Mouse (Mus musculus) embryonic facial prominence, embryonic 13.5 days (tissue): Measurements from ENCODE around the gene Cers1. TPM values are rescaled to one million over a fixed set of nuclear protein-coding genes. Genes with fewer than 3 reads are reported as not detected.

Experiments used
- ATAC-seq: fragments of 200-750 bp; cut with Nextera tagmentation; 2 replicates; pipeline ENCODE4 v1.8.0; 2017; ENCODE audit warnings: low read depth; ENCODE audit not compliant: insufficient number of reproducible peaks, insufficient read depth, low FRiP score, low TSS enrichment
- H3K27ac ChIP-seq: fragments of 300-500 bp; sonication (generic); 2 replicates; pipeline ENCODE4 v1.5.1; 2015; ENCODE audit warnings: moderate library complexity, mild to moderate bottlenecking, inconsistent platforms
- H3K27me3 ChIP-seq: fragments of 300-500 bp; sonication (generic); 2 replicates; pipeline ENCODE4 v1.6.1; 2015; ENCODE audit warnings: mild to moderate bottlenecking, inconsistent platforms
- H3K36me3 ChIP-seq: fragments of 300-500 bp; sonication (generic); 2 replicates; pipeline ENCODE4 v1.6.1; 2015; ENCODE audit warnings: mild to moderate bottlenecking, inconsistent platforms
- H3K4me1 ChIP-seq: fragments of 300-500 bp; sonication (generic); 2 replicates; pipeline ENCODE4 v1.6.1; 2015; ENCODE audit warnings: inconsistent platforms
- H3K4me2 ChIP-seq: fragments of 300-500 bp; sonication (generic); 2 replicates; pipeline ENCODE4 v1.6.1; 2015; ENCODE audit warnings: moderate library complexity, mild to moderate bottlenecking, inconsistent platforms
- H3K4me3 ChIP-seq: fragments of 300-500 bp; sonication (generic); 2 replicates; pipeline ENCODE4 v1.5.1; 2015; ENCODE audit warnings: mild to moderate bottlenecking, inconsistent platforms
- H3K9ac ChIP-seq: fragments of 300-500 bp; sonication (generic); 2 replicates; pipeline ENCODE4 v1.6.1; 2015; ENCODE audit warnings: mild to moderate bottlenecking, inconsistent platforms
- H3K9me3 ChIP-seq: fragments of 300-500 bp; sonication (generic); 2 replicates; pipeline ENCODE4 v1.6.1; 2016; ENCODE audit warnings: inconsistent platforms
- WGBS: fragments of 180-500 bp; shearing (Covaris S2); methylation state at CpG from one replicate; pipeline ENCODE4 v1.1.7; 2015; ENCODE audit warnings: mixed read lengths; 5-methylcytosine and 5-hydroxymethylcytosine counted together
- polyA plus RNA-seq: library from polyadenylated mRNA; unstranded; fragments of >200 nt; fragmentation: Nextera tagmentation; extraction: Ambion mirVana; gene quantifications from 2 replicates; pipeline ENCODE4 v1.2.1, GENCODE M21; 2015

Cers1 gene
- polyA plus RNA-seq, 1 experiment from 2014 or later = 9.4 TPM

DNA sequence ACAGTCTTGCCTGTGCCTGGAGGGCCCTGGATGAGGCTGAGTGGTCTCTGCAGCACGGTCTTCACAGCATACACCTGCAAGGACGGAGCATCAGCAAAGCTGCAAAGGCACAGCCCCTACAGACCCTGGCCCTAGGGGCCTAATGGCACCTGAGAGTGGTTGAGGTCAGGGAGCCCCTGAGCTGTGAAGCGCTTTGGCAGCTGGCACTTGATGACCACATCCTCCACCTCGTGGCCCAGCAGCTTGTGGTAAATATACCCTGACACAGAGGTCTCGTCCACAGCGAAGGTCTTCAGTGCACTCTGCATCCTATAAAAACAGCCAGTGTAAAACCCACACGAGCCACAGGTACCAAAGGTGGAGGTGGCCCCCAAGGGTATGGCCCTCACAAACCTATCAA is 23.4 kb downstream of the Cers1 start:
- Histone ChIP-seq H3K9me3 (no peaks in the 10 kb centered on the region), H3K4me1 (peaks cover 16% of the 10 kb centered on the region), H3K4me3 (no peak overlapping the region), H3K9ac (no peak overlapping the region), H3K27ac (no peak overlapping the region), H3K36me3 (peaks cover 100% of the 10 kb centered on the region), H3K4me2 (no peak overlapping the region), H3K27me3 (no peaks in the 10 kb centered on the region)
- WGBS = 90% methylated on average over 7 of the region's 7 CpGs
- no peak for ATAC-seq

DNA sequence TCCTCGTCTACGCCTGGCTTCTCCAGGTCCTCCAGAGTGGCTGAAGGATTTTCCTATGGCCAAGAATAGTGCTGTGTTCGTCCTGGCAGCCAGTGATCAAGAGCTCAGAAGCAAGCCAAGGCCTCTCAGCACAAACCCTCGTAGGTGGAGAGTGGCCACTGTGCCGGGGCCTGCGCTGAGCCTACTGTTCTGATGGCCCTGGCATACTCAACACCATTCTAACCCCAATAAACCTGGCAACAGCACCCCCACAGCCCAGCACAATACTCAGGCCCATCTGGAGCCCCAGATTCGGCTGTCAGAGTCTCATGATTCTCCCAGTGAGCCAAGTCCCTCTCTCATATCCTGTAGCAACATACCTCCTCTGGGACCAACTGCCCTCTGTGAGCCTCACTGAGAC is 25.1 kb downstream of the Cers1 start:
- ATAC-seq = no peak
- WGBS = 93% methylated on average over 7 of the region's 7 CpGs
- Histone ChIP-seq H3K4me2 (no peak overlapping the region), H3K4me3 (no peak overlapping the region), H3K27ac (no peak overlapping the region), H3K27me3 (no peaks in the 10 kb centered on the region), H3K9ac (0 out of 2 replicates have a peak overlapping the region, but pooled peaks have one; percentile 32), H3K9me3 (no peaks in the 10 kb centered on the region), H3K4me1 (peaks cover 29% of the 10 kb centered on the region), H3K36me3 (peaks cover 86% of the 10 kb centered on the region)

- no peak overlapping the region for H3K27ac ChIP-seq
- H3K4me3 ChIP-seq = no peak overlapping the region
- ATAC-seq = no peak
- no peaks in the 10 kb centered on the region for H3K9me3 ChIP-seq
- peaks cover 82% of the 10 kb centered on the region for H3K36me3 ChIP-seq
- H3K9ac ChIP-seq = no peak overlapping the region
- no peak overlapping the region for H3K4me2 ChIP-seq
- WGBS = 91% methylated on average over 14 of the region's 14 CpGs
- H3K27me3 ChIP-seq = no peaks in the 10 kb centered on the region
- H3K4me1 ChIP-seq = peaks cover 29% of the 10 kb centered on the region
Observed at GRCm38 (mm10) chr8:70342007-70342406, 26.4 kb downstream of the Cers1 start.

GRCm38 (mm10) chr8:70343076-70343475 is 27.5 kb downstream of the Cers1 start:
- Histone ChIP-seq H3K4me2 (no peak overlapping the region), H3K4me3 (no peak overlapping the region), H3K9me3 (no peaks in the 10 kb centered on the region), H3K36me3 (peaks cover 72% of the 10 kb centered on the region), H3K4me1 (peaks cover 29% of the 10 kb centered on the region), H3K27me3 (no peaks in the 10 kb centered on the region), H3K9ac (0 out of 2 replicates have a peak overlapping the region, but pooled peaks have one; percentile 51), H3K27ac (peak overlapping the region; percentile 62)
- ATAC-seq = peak; percentile 16; the same call in 1 of the 2 replicates
- WGBS = 40% methylated on average over 7 of the region's 7 CpGs

GRCm38 (mm10) chr8:70343696-70344095 is 28.1 kb downstream of the Cers1 start:
- no peak overlapping the region for H3K4me3 ChIP-seq
- 52% methylated on average over 6 of the region's 6 CpGs for WGBS
- H3K9me3 ChIP-seq = no peaks in the 10 kb centered on the region
- ATAC-seq = no peak
- peaks cover 32% of the 10 kb centered on the region for H3K4me1 ChIP-seq
- H3K27ac ChIP-seq = peak overlapping the region; percentile 62
- H3K36me3 ChIP-seq = peaks cover 71% of the 10 kb centered on the region
- peak overlapping the region; percentile 51; the same call in 1 of the 2 replicates for H3K9ac ChIP-seq
- no peaks in the 10 kb centered on the region for H3K27me3 ChIP-seq
- H3K4me2 ChIP-seq = no peak overlapping the region

DNA sequence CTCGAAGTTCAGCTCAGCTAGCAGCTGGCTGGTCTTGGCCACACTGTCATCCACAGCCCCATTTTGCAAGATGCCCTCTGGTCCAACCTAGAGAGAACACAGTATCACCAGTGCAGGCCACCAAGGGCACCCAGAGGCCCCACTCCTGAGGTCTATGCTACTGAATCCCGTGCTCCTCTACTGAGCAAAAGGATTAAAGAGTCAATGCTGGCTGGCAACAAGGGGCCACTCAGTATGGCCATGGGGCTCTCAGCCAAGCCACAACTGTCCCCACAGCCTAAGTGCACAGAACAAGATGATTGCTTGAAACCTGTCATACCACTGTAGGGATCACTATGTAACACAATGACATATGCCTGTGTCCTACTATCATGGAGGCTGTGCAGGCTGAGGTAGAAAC is 28.7 kb downstream of the Cers1 start:
- no peak for ATAC-seq
- Histone ChIP-seq H3K27me3 (no peaks in the 10 kb centered on the region), H3K27ac (peak overlapping the region; percentile 62), H3K4me2 (no peak overlapping the region), H3K9ac (peak overlapping the region; percentile 51; the same call in 1 of the 2 replicates), H3K4me1 (peaks cover 38% of the 10 kb centered on the region), H3K36me3 (peaks cover 71% of the 10 kb centered on the region), H3K4me3 (no peak overlapping the region), H3K9me3 (no peaks in the 10 kb centered on the region)
- WGBS = 87% methylated on average over 2 of the region's 2 CpGs

GRCm38 (mm10) chr8:70347443-70347842 is 31.9 kb downstream of the Cers1 start:
- WGBS = 83% methylated on average over 4 of the region's 4 CpGs
- H3K4me3 ChIP-seq = no peak overlapping the region
- no peak overlapping the region for H3K27ac ChIP-seq
- no peaks in the 10 kb centered on the region for H3K9me3 ChIP-seq
- H3K36me3 ChIP-seq = peaks cover 54% of the 10 kb centered on the region
- H3K27me3 ChIP-seq = no peaks in the 10 kb centered on the region
- no peak for ATAC-seq
- no peak overlapping the region for H3K9ac ChIP-seq
- peaks cover 66% of the 10 kb centered on the region for H3K4me1 ChIP-seq
- no peak overlapping the region for H3K4me2 ChIP-seq

- Histone ChIP-seq H3K4me2 (no peak overlapping the region), H3K4me3 (no peak overlapping the region), H3K9me3 (no peaks in the 10 kb centered on the region), H3K9ac (no peak overlapping the region), H3K27me3 (no peaks in the 10 kb centered on the region), H3K4me1 (peaks cover 61% of the 10 kb centered on the region), H3K27ac (no peak overlapping the region), H3K36me3 (peaks cover 49% of the 10 kb centered on the region)
- ATAC-seq = no peak
- WGBS = 84% methylated on average over 1 of the region's 1 CpGs
Observed at GRCm38 (mm10) chr8:70347860-70348420, 32.4 kb downstream of the Cers1 start.

GRCm38 (mm10) chr8:70351035-70351999 is 35.7 kb downstream of the Cers1 start:
- Histone ChIP-seq H3K4me1 (peaks cover 48% of the 10 kb centered on the region), H3K36me3 (peaks cover 30% of the 10 kb centered on the region), H3K4me2 (peak overlapping the region; percentile 100), H3K9me3 (no peaks in the 10 kb centered on the region), H3K4me3 (peak overlapping the region; percentile 99), H3K27me3 (no peaks in the 10 kb centered on the region), H3K27ac (peak overlapping the region; percentile 90), H3K9ac (peak overlapping the region; percentile 99)
- 41% methylated on average over 15 of the region's 15 CpGs for WGBS
- no peak for ATAC-seq

- 24% methylated on average over 3 of the region's 3 CpGs for WGBS
- Histone ChIP-seq H3K36me3 (peaks cover 25% of the 10 kb centered on the region), H3K4me2 (peak overlapping the region; percentile 100), H3K4me3 (peak overlapping the region; percentile 99), H3K27ac (peak overlapping the region; percentile 90), H3K4me1 (peaks cover 48% of the 10 kb centered on the region), H3K27me3 (no peaks in the 10 kb centered on the region), H3K9me3 (no peaks in the 10 kb centered on the region), H3K9ac (peak overlapping the region; percentile 99)
- no peak for ATAC-seq
Observed at GRCm38 (mm10) chr8:70352000-70352384, 36.4 kb downstream of the Cers1 start.

GRCm38 (mm10) chr8:70352657-70353151 is 37.1 kb downstream of the Cers1 start:
- H3K27ac ChIP-seq = peak overlapping the region; percentile 90

More at GRCm38 (mm10) chr8:70352657-70353151, 37.1 kb downstream of the Cers1 start:
- Histone ChIP-seq H3K4me2 (peak overlapping the region; percentile 100), H3K9me3 (no peaks in the 10 kb centered on the region), H3K4me3 (peak overlapping the region; percentile 99), H3K36me3 (peaks cover 25% of the 10 kb centered on the region), H3K27me3 (no peaks in the 10 kb centered on the region), H3K9ac (peak overlapping the region; percentile 99), H3K4me1 (peaks cover 48% of the 10 kb centered on the region)
- ATAC-seq = no peak; the same call in 1 of the 2 replicates
- 0% methylated on average over 64 of the region's 64 CpGs for WGBS
